Mouse (Mus musculus) ES-E14 (cell line): ENCODE results near the gene Yy1.

Experiments
- CHD2 ChIP-seq: IDR thresholded peaks from 2 replicates; pipeline ENCODE4 v1.6.1; 2014; ENCODE audit warnings: mild to moderate bottlenecking, low read depth, low read length, inconsistent platforms
- HCFC1 ChIP-seq: IDR thresholded peaks from 2 replicates; pipeline ENCODE4 v1.6.1; 2012; ENCODE audit warnings: low read length, inconsistent platforms, borderline replicate concordance; ENCODE audit not compliant: insufficient read depth
- MAFK ChIP-seq: IDR thresholded peaks from 2 replicates; pipeline ENCODE4 v1.6.1; 2014; ENCODE audit warnings: mild to moderate bottlenecking, low read depth, low read length, inconsistent platforms; ENCODE audit not compliant: insufficient read depth
- ZC3H11A ChIP-seq: IDR thresholded peaks from 2 replicates; pipeline ENCODE4 v1.6.1; 2012; ENCODE audit warnings: low read depth, mild to moderate bottlenecking, inconsistent platforms, low read length, borderline replicate concordance
- ZNF384 ChIP-seq: IDR thresholded peaks from 2 replicates; pipeline ENCODE4 v1.6.1; 2012; ENCODE audit warnings: low read depth, low read length, inconsistent platforms

- TF ChIP-seq HCFC1: no peak
- TF ChIP-seq ZC3H11A: no peak
- TF ChIP-seq ZNF384: no peak
- TF ChIP-seq MAFK: no peak
- TF ChIP-seq CHD2: no peak
Observed at GRCm38 (mm10) chr12:108809771-108810170, 17.0 kb downstream of the Yy1 start.
